Mouse (Mus musculus) cerebellum, adult 2 months (tissue): ENCODE measurements around the gene Tmem177.

ENCODE experiments used
- CTCF ChIP-seq: fragments of 200-500 bp; IDR thresholded peaks from 2 replicates; pipeline ENCODE4 v1.5.1; 2011; ENCODE audit warnings: low read depth, mild to moderate bottlenecking, control low read depth, low read length, moderate library complexity, borderline replicate concordance; ENCODE audit not compliant: insufficient read depth
- POLR2A ChIP-seq: fragments of 200-500 bp; IDR thresholded peaks from 2 replicates; pipeline ENCODE4 v1.6.1; 2011; ENCODE audit warnings: low read length, control low read depth, borderline replicate concordance; ENCODE audit not compliant: insufficient read depth

DNA sequence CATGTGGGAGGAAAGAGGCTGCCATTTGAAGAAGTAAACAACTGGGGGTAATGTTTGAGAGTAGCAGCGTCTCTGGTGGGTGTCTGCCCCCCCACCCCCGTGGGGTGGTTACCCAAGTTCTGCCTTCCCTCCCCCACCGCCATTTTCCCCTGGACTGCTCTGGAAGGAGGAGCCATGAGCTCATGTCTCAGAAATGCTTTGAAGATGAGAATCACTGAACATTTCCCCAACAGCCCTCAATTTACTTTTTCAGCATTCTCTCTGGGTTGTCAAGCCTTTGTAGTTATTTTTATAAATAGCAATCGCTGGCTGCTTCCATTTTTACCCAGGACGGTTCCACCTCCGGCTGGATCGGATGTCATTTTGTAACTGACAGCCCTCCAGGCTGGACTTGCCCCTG is 26.7 kb downstream of the Tmem177 start:
- no peak for TF ChIP-seq CTCF
- TF ChIP-seq POLR2A = no peak
